Mouse (Mus musculus): ENCODE results near the gene Wwp2.

- no peak for TF ChIP-seq CTCF (IDR thresholded peaks at IDR 0.05; ENCODE audit: control insufficient read depth, insufficient read depth, insufficient replicate concordance, low read depth, low read length)
- TF ChIP-seq POLR2A (IDR thresholded peaks at IDR 0.05; ENCODE audit: control insufficient read depth, low read depth, low read length), result no peak
These were observed 135.4 kb downstream of the Wwp2 start for GRCm38 (mm10) chr8:107571486-107572135.
